Mouse (Mus musculus) limb, embryonic 15.5 days (tissue): ENCODE measurements around the gene Glrx5. TPM values are rescaled to one million over a fixed set of nuclear protein-coding genes. Genes with fewer than 3 reads are reported as not detected.

Experiments
- ATAC-seq: fragments of 200-750 bp; cut with Nextera tagmentation; 2 replicates; pipeline ENCODE4 v1.8.0; 2017; ENCODE audit warnings: low read depth, moderate TSS enrichment; ENCODE audit not compliant: insufficient number of reproducible peaks, low FRiP score, low TSS enrichment
- H3K27ac ChIP-seq: fragments of 300-500 bp; sonication (generic); 2 replicates; pipeline ENCODE4 v1.5.1; 2015; ENCODE audit warnings: moderate library complexity, mild to moderate bottlenecking, inconsistent platforms
- H3K27me3 ChIP-seq: fragments of 300-500 bp; sonication (generic); 2 replicates; pipeline ENCODE4 v1.6.1; 2015; ENCODE audit warnings: inconsistent platforms
- H3K36me3 ChIP-seq: fragments of 300-500 bp; sonication (generic); 2 replicates; pipeline ENCODE4 v1.6.1; 2015; ENCODE audit warnings: inconsistent platforms
- H3K4me1 ChIP-seq: fragments of 300-500 bp; sonication (generic); 2 replicates; pipeline ENCODE4 v1.6.1; 2015; ENCODE audit warnings: inconsistent platforms
- H3K4me2 ChIP-seq: fragments of 300-500 bp; sonication (generic); 2 replicates; pipeline ENCODE4 v1.6.1; 2015; ENCODE audit warnings: mild to moderate bottlenecking, inconsistent platforms
- H3K4me3 ChIP-seq: fragments of 300-500 bp; sonication (generic); 2 replicates; pipeline ENCODE4 v1.5.1; 2015; ENCODE audit warnings: mild to moderate bottlenecking, inconsistent platforms
- H3K9ac ChIP-seq: fragments of 300-500 bp; sonication (generic); 2 replicates; pipeline ENCODE4 v1.6.1; 2015; ENCODE audit warnings: inconsistent platforms
- H3K9me3 ChIP-seq: fragments of 300-500 bp; sonication (generic); 2 replicates; pipeline ENCODE4 v1.6.1; 2016; ENCODE audit warnings: inconsistent platforms
- WGBS: fragments of 180-500 bp; shearing (Covaris S2); methylation state at CpG from one replicate; pipeline ENCODE4 v1.1.7; 2015; 5-methylcytosine and 5-hydroxymethylcytosine counted together
- polyA plus RNA-seq: library from polyadenylated mRNA; unstranded; fragments of >200 nt; fragmentation: Nextera tagmentation; extraction: Ambion mirVana; gene quantifications from 2 replicates; pipeline ENCODE4 v1.2.1, GENCODE M21; 2015

Glrx5 gene
- polyA plus RNA-seq = 129 and 134 TPM in 2 replicates

DNA sequence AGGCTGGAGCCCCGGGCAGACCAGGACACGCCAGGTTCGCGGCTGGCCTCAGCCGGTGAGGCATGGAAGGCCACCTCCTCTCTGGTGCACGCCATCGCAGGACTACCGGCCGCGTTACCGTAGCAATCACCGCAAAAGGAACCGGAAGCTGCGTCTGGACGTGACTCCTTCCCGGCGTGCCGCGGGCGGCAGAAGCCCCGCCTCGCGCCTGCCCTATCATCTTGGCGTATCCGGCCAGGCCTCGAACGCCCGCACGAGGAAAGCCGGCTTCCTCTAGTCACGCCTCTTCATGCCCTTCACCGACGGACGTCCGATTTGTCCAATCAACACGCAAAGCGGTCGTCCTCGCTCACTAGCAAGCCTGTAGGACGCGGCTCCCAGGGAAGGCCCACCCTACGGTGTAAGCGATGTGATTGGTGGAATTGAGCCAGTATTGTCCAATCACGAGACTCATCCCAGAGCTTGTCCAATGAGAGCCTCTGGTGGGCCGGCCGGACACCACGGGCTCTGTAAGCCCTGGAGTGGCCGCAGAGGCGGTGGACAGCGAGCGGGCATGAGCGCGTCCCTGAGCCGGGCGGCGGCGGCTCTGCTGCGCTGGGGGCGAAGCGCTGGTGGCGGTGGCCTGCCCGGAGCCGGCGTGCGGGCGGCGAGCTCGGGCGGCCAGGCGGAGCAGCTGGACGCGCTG is at the start of gene Glrx5:
Gene Glrx5 (plus strand): TSS at position 542 of the 685 bp plus-strand sequence.
- peak; percentile 99 for ATAC-seq
- Histone ChIP-seq H3K27me3 (no peaks in the 10 kb centered on the region), H3K4me2 (peak within 1 kb of the TSS; percentile 93), H3K36me3 (peaks cover 24% of the 10 kb centered on the region), H3K9ac (peak within 1 kb of the TSS; percentile 75), H3K4me1 (peaks cover 34% of the 10 kb centered on the region), H3K9me3 (no peaks in the 10 kb centered on the region), H3K27ac (peak within 1 kb of the TSS; percentile 83), H3K4me3 (peak within 1 kb of the TSS; percentile 89)
- under 1% methylated on average over 72 of the region's 72 CpGs for WGBS

DNA sequence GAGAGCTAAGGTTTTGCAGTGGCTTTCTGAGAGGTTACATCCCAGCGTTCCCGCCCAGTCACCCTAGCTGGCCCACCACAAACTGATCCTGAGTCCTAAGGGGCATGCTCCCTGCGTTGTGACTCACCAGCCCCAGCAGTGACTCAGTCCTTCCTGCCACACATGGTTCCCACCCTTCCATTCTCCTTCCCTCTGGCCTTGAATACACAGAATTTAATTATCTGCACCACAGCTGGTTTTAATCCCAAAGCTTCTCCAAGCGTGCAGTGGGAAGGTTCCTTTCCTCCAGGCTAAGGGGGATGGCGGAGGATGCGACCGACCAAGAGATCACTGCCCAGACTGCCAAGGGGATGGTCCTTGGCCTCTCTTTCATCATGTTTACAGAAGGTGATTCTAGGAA is 49.0 kb upstream of the Glrx5 start:
- WGBS = 23% methylated on average over 7 of the region's 7 CpGs
- Histone ChIP-seq H3K4me3 (no peak overlapping the region), H3K9me3 (no peaks in the 10 kb centered on the region), H3K4me1 (peaks cover 23% of the 10 kb centered on the region), H3K4me2 (no peak overlapping the region), H3K9ac (no peak overlapping the region), H3K27ac (peak overlapping the region; percentile 54; the same call in 1 of the 2 replicates), H3K36me3 (no peaks in the 10 kb centered on the region), H3K27me3 (no peaks in the 10 kb centered on the region)
- peak; percentile 36; the same call in 1 of the 2 replicates for ATAC-seq

DNA sequence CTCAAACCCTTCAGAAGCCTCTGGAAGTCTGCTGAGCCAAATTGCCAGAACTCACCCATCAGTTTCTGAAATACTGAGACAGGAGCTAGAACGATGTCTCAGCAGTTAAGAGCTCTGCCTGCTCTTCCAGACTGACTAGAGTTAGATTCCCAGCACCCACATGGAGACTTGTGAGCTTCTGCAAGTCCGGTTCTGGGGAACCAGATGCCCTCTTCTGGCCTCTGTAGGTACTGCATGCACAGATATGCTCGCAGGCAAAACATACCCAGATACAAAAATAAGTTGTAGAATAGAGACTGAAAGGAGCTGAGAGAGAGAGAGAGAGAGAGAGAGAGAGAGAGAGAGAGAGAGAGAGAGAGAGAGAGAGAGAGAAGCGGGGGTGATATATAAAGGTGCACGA is 47.4 kb upstream of the Glrx5 start:
- Histone ChIP-seq H3K27ac (no peak overlapping the region), H3K4me1 (peaks cover 12% of the 10 kb centered on the region), H3K4me2 (no peak overlapping the region), H3K4me3 (no peak overlapping the region), H3K27me3 (no peaks in the 10 kb centered on the region), H3K36me3 (no peaks in the 10 kb centered on the region), H3K9ac (no peak overlapping the region), H3K9me3 (no peaks in the 10 kb centered on the region)
- ATAC-seq = no peak
- WGBS = 84% methylated on average over 5 of the region's 5 CpGs

DNA sequence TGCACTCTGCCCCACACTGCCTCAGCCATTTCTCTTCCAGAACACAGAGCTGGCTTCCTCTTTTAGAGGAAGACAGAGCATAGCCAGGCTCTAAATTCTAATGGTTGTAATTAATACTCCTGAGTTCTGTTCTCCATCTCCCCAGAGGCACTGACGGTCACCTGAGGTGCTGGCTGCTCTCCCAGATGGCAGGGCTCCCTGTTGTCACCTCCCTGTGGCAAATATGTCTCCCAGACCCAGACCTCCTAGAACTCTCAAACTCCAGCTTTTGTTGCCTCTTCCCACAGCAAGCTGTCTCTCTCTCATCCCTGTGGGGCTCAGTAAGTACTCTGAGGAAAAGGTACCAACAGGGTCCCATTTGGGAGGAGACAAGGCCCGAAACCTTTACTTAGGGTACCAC is 46.5 kb upstream of the Glrx5 start:
- Histone ChIP-seq H3K4me2 (no peak overlapping the region), H3K9me3 (no peaks in the 10 kb centered on the region), H3K27ac (no peak overlapping the region), H3K4me3 (no peak overlapping the region), H3K27me3 (no peaks in the 10 kb centered on the region), H3K36me3 (no peaks in the 10 kb centered on the region), H3K4me1 (peaks cover 12% of the 10 kb centered on the region), H3K9ac (no peak overlapping the region)
- no peak for ATAC-seq
- WGBS = 76% methylated on average over 2 of the region's 2 CpGs

DNA sequence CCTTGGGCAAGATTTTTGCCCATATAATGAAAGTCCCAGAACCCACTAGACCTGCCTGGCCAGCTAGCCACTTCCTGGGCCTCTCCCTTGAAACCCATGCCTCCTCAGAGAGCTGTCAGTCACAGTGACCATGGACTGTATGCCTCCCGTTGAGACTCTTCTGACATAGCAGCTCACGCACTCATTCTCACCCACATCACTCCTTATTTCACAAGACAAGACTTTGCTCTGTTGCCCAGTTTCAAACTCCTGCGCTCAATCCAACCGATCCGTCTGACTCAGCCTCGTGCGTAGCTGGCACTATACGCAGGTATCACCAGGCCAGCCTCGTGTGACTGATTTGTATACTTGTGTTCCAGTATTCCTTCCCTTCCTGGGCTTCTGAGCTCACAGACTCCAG is 45.7 kb upstream of the Glrx5 start:
- Histone ChIP-seq H3K4me1 (peaks cover 12% of the 10 kb centered on the region), H3K9me3 (no peaks in the 10 kb centered on the region), H3K9ac (no peak overlapping the region), H3K4me3 (no peak overlapping the region), H3K27me3 (no peaks in the 10 kb centered on the region), H3K36me3 (no peaks in the 10 kb centered on the region), H3K4me2 (no peak overlapping the region), H3K27ac (no peak overlapping the region)
- WGBS = 87% methylated on average over 9 of the region's 9 CpGs
- no peak for ATAC-seq

DNA sequence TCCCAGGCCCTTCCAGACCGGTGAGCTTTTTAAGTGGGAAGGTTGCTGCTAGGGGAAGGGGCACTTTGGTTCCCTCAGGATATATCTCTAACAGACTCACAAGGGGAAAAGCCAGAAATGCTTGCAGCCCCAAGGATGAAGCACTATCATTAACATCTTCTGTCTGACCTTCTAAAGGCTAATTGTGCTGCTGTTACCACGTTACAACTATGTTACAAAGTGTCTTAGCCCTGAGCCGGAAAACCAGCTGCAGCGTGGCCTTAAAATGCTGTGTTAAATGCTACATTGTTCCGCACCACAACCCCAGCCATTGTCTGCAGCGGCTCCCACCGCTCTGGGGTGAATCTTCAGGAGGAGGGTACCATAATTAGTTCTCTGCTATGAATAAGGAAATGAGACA is 44.6 kb upstream of the Glrx5 start:
- Histone ChIP-seq H3K27me3 (no peaks in the 10 kb centered on the region), H3K4me3 (no peak overlapping the region), H3K9ac (no peak overlapping the region), H3K4me1 (peaks cover 11% of the 10 kb centered on the region), H3K9me3 (no peaks in the 10 kb centered on the region), H3K36me3 (no peaks in the 10 kb centered on the region), H3K27ac (no peak overlapping the region), H3K4me2 (no peak overlapping the region)
- ATAC-seq = no peak
- 71% methylated on average over 7 of the region's 7 CpGs for WGBS

DNA sequence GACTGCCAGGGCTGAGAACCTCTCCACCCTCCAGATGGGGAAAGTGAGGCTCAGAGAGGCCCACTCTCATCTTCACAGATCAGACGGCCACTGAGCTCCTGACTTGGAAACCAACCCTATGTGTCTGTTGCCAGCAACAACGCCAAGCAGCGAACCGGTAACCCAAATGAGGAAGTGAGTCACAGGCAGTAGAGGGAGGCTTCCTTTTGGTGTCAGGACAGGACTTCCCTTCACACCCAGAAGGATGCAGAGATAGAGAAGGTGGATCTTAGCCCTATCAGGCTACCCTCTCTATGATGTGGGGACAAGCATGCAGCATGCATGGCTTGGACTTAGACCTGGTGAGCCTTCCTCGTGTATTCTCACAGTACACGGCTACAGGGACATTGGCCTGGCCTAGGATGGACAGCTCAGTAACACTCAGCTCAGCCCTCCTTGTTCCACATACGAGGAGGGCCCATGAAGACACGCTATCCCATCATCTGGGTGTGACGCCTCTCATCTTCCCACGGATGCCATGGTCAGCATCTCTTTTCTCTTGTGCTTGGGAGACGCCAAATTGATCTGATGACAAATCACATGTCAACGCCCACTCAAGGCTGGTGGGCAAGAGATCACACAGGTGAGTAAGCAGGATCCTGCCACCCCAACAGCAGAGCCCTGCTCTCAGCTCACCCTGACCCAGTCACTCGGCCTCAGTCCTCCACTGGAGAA is 41.6 kb upstream of the Glrx5 start:
- ATAC-seq = no peak
- Histone ChIP-seq H3K36me3 (no peaks in the 10 kb centered on the region), H3K4me1 (peaks cover 3% of the 10 kb centered on the region; the same call in 1 of the 2 replicates), H3K4me3 (no peak overlapping the region), H3K9me3 (no peaks in the 10 kb centered on the region), H3K4me2 (no peak overlapping the region), H3K9ac (no peak overlapping the region), H3K27ac (no peak overlapping the region), H3K27me3 (no peaks in the 10 kb centered on the region; the same call in 1 of the 2 replicates)
- 86% methylated on average over 13 of the region's 13 CpGs for WGBS

DNA sequence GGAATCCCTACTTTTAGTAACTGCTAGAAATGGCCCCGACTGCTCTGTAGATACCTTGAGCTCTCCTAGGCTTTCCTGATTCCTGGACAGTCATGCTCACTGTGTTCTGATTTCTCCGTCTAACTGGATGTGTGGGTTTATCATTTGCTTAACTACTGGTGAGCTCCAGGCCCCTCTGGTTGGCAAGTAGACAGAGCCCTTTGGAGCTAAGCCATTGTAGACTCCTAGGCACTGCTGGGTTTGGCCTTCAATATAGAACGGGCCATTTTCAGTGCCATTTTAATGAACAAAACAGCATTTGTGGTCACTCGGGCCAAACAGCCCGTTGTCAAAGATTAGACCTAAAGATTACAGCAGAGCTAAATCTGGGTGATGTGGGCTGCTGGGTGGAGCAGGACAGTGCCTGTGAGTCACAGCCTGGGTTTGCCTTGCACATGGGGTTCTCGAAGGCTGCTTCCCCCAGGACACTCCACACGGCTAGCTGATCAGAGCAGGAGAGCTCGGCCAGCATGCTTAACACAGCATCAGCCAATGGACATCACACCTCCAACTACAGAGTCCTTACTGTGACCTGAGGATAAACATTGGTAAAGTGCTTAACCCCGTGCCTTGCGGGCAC is 40.3 kb upstream of the Glrx5 start:
- no peaks in the 10 kb centered on the region; the same call in 1 of the 2 replicates for H3K27me3 ChIP-seq
- no peaks in the 10 kb centered on the region for H3K9me3 ChIP-seq
- no peak overlapping the region for H3K4me2 ChIP-seq
- H3K9ac ChIP-seq = no peak overlapping the region
- H3K27ac ChIP-seq = no peak overlapping the region
- H3K4me1 ChIP-seq = peaks cover 3% of the 10 kb centered on the region; the same call in 1 of the 2 replicates
- 77% methylated on average over 10 of the region's 10 CpGs for WGBS
- ATAC-seq = no peak
- H3K4me3 ChIP-seq = no peak overlapping the region
- no peaks in the 10 kb centered on the region for H3K36me3 ChIP-seq

DNA sequence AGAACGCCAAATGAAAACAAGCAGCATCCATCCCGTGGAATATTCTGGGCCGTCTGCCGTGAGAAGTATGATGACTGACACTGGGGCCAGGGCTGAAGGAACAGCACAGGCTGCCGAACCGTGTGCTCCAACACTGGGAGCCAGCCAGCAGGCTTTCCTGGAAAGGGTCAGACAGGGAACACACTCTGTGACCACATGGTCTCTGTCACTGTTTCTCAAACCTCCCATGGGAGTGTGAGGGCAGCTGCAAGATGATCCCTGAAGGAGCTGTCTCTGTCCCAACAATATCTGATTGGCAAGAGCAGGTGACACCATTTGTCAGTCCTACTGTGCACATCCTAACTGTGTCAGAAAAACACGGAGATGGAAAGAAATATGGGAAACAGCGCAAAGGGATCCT is 39.6 kb upstream of the Glrx5 start:
- Histone ChIP-seq H3K9ac (no peak overlapping the region), H3K9me3 (no peaks in the 10 kb centered on the region), H3K36me3 (no peaks in the 10 kb centered on the region), H3K4me2 (no peak overlapping the region), H3K27me3 (no peaks in the 10 kb centered on the region; the same call in 1 of the 2 replicates), H3K4me3 (no peak overlapping the region), H3K27ac (no peak overlapping the region), H3K4me1 (peaks cover 3% of the 10 kb centered on the region; the same call in 1 of the 2 replicates)
- peak; percentile 53; the same call in 1 of the 2 replicates for ATAC-seq
- WGBS = 69% methylated on average over 8 of the region's 8 CpGs

DNA sequence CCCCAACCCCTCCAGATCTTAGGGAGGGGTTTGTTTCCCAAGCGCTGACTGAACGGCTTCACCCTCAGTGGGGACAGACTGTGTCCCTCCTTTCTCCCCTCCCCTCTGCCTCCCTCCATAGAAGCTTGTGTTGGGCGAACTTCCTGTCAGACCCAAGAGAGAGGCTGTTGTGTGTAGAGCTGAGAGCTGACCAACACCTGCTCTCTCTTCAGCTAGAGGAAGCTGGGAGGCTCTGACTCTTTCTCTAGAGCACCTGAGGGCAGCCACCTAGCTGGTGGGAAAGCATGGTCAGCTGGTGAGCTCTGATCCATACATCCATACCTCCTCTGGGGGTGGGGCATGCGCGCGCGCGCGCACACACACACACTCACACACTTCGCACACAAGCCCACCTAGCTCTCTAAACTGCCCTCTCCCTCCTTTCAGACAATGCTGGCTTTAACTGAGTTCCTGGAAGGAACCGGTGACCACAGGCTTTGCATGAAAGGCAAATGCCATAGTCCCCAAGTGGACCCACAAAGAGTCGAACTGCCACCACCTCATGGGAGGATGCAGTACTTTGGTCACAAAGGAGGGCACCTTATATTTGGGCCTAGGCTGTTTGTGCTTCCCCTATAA is 37.1 kb upstream of the Glrx5 start:
- Histone ChIP-seq H3K9me3 (no peaks in the 10 kb centered on the region), H3K9ac (no peak overlapping the region), H3K36me3 (no peaks in the 10 kb centered on the region), H3K27me3 (no peaks in the 10 kb centered on the region; the same call in 1 of the 2 replicates), H3K4me1 (peaks cover 6% of the 10 kb centered on the region; the same call in 1 of the 2 replicates), H3K4me2 (no peak overlapping the region), H3K27ac (no peak overlapping the region), H3K4me3 (no peak overlapping the region)
- ATAC-seq = no peak
- 82% methylated on average over 12 of the region's 12 CpGs for WGBS

DNA sequence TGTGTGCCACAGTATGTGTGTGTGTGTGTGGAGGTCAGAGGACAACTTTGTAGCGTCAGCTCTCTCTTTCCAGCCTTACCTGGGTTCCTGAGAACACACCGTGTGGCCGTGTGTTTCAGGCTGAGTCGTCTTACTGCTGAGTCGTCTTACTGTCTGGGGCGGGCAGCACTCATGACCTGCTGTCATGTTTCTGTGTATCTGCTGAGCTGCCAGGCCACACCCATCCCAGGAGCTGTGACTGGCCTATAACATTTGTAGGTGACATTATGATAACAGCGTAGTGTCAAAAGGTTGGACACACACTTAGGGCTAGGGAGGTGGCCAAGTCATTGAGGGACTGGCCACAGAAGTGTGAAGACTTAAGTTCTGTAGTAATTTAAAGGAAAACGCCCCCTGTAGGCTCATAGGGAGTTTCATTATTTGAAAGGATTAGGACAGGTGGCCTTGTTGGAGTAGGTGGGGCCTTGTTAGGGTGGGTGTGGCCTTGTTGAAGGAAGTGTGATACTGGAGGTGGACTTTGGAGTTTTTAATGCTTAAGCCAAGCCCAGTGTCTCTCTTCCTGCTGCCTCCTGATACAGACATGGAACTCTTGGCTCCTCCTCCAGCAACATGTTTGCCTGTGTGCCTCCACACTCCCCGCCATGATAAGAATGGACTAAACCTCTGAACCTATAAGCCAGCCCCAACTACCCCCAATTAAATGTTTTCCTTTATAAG is 36.3 kb upstream of the Glrx5 start:
- ATAC-seq = no peak
- 78% methylated on average over 9 of the region's 9 CpGs for WGBS
- H3K4me1 ChIP-seq = peaks cover 6% of the 10 kb centered on the region
- no peaks in the 10 kb centered on the region for H3K36me3 ChIP-seq
- no peak overlapping the region for H3K4me2 ChIP-seq
- no peaks in the 10 kb centered on the region; the same call in 1 of the 2 replicates for H3K27me3 ChIP-seq
- no peak overlapping the region for H3K4me3 ChIP-seq
- no peaks in the 10 kb centered on the region for H3K9me3 ChIP-seq
- H3K9ac ChIP-seq = no peak overlapping the region
- no peak overlapping the region for H3K27ac ChIP-seq
